Mouse (Mus musculus): ENCODE measurements around the gene Jag2.

Gene Jag2

DNA sequence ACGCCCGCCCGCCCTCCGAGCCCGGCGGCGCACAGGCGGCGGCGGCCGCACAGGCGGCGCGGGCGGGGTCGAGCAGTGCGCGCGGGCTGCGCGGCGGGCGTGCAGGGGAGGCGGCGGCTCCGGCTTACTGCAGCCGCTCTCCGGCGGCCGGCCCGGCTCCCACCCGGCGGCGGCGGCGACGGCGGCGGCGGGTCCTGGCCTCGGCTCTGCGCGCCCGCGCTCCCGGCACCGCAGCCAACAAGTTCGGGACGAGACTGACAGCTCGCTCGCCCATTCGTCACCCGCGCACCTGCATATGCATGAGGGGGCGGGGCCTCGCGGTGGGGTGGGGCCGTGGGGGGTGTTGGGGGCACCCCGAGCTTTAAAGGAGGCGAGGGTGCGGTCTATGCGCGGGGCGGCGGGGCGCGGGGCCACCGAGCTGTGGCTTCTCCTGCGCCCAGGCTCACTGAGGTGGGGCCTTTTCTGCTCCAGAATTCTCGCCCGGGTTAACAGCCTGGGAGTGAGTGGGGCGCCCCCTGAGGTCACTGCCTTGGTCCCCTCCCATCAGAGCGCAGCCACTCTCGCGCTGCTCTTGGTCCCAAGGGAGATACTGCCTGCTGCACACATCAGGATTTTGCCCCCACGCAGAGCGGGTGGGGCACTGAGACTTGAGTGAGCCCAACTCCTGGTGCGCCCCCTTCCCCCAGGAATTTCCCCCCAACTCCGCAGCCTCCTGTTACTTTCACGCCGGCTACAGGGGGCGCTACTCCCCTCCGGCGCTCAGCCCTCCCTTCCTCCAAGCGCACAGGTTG is at the start of gene Jag2:
Jag2 (minus strand) TSS at position 215 of the 791 bp plus-strand sequence.
- in situ Hi-C loops (cut with MboI, MseI), result loop anchor here in 1 of 2 experiments (10.0 kb wide), 1 partner anchor 1815 kb away; no protein-coding TSS in a partner anchor

GRCm38 (mm10) chr12:112977156-112977555 is 47.6 kb upstream of the Jag2 start:
- in situ Hi-C loops (cut with MboI, MseI), result no loop called here

GRCm38 (mm10) chr12:112976371-112977073 is 46.9 kb upstream of the Jag2 start, which contains the start of gene Btbd6:
TSS of gene Btbd6 (plus strand) at chr12:112976482.
- in situ Hi-C loops (cut with MboI, MseI), result no loop called here

DNA sequence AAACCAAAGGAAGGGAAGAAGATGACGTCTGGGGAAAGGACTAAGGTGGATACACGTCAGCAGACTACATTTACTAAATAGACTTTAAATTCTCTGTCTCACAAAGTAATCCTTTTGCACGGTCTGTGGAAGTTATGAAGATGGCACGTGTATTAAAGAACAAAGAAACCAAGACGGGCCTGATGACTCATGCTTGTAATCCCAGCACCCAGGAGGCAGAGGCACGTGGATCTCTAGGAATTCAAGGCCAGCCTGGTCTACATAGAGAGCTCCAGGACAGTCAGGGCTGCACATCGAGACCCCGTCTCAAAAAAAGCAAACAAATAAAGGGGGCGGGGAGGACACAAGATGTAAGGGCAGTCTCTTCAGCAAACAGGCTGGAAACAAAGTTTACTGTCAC is 45.2 kb upstream of the Jag2 start:
- in situ Hi-C loops (cut with MboI, MseI), result no loop called here

- in situ Hi-C loops (cut with MboI, MseI), result no loop called here
Observed at GRCm38 (mm10) chr12:112969616-112970015, 40.0 kb upstream of the Jag2 start.

- in situ Hi-C loops (cut with MboI, MseI), result no loop called here
Observed at GRCm38 (mm10) chr12:112968943-112969342, 39.4 kb upstream of the Jag2 start.

DNA sequence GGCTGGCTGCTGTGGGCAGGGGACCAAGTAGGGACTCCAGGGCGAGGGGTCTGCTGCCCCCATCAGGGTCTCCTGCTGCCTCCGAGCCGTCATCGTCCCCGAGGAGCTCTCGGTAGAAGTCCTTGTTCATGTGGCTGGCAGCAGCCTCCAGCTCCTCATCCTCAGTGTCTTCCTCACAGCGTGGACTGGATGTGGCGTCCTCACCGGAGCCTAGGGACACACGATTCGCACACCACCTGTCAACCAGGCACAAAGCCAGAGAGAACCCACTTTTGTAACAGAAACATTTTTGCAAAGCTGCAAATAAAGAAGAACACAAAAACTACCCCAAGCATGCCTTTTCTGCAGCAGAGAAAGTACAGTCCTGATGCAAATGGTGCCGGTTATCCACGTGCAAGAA is 36.2 kb upstream of the Jag2 start:
- in situ Hi-C loops (cut with MboI, MseI), result no loop called here

GRCm38 (mm10) chr12:112961872-112962271 is 32.3 kb upstream of the Jag2 start:
- in situ Hi-C loops (cut with MboI, MseI), result no loop called here

GRCm38 (mm10) chr12:112961428-112961827 is 31.9 kb upstream of the Jag2 start:
- in situ Hi-C loops (cut with MboI, MseI), result no loop called here

- in situ Hi-C loops (cut with MboI, MseI), result no loop called here
Observed at GRCm38 (mm10) chr12:112959421-112959820, 29.8 kb upstream of the Jag2 start.

- in situ Hi-C loops (cut with MboI, MseI), result no loop called here
Observed at GRCm38 (mm10) chr12:112958303-112958702, 28.7 kb upstream of the Jag2 start.

DNA sequence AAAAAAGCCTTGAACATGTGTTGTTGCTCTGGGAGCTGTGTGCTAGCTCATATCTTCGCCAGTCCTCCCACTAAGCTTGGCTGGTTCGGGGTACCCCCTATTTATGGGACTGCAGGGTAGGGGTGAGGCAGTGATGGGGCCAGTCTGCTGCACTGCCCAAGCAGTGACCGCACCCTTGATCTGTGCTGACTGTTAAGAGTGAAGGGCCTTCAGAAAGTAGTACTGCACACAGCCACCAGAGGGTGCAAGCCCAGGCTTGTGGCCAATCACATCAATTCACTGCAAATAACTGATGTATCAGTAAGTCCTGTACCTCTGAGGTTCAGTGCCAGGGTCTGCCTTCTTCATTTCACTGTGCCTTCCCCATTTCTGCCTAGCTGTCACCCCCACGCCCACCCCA is 26.2 kb upstream of the Jag2 start:
- in situ Hi-C loops (cut with MboI, MseI), result no loop called here

DNA sequence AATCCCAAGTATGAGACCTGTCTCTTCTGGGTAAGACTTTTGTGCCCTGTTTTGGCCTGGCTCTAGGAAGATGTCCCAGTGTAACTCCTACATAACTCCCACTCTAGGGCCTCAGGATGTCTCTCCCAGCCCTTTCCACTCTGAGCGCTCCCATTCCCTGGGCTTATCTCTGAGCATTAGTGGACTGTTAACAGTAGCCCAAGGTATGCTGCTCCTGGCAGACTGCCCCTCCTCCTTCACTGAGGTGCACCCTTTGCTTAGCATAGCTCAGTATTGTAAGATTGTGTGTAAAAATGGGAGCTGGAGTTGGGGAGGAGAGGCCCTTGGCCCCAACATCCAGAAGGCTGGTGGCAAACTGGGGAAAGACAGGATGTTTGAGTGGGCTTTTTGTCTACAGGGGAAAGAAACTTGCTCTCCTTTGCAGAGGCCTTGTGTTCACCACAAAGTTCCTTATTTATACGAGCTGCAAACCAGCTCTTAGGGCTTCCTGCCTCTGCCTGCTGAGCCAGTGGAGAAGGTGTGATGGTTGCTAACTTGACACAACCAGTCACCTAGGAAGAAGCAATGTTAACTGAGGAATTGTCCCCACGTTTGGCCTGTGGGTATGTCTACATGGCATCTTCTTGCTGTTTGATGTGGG is 23.5 kb upstream of the Jag2 start:
- in situ Hi-C loops (cut with MboI, MseI), result no loop called here

GRCm38 (mm10) chr12:112952433-112952832 is 22.9 kb upstream of the Jag2 start:
- in situ Hi-C loops (cut with MboI, MseI), result no loop called here

- in situ Hi-C loops (cut with MboI, MseI), result no loop called here
Observed at GRCm38 (mm10) chr12:112951150-112951842, 21.7 kb upstream of the Jag2 start.

DNA sequence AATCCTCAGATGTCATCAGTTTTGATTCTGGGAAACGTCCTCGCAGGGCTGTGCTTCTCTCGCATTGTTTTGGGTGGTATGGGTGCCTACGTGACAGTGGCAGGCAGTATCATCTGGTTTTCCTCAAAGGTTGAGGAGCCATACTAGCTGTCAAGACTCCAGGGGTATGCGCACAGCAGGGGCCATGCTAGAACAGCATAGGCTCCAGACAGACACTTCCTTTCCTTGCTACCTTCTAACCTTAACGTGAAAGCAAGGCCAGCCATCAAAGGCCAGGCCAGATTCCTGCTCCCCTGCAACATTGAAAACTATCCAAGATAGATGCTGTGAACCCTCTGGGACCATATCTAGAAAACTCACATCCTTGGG is 21.2 kb upstream of the Jag2 start:
- in situ Hi-C loops (cut with MboI, MseI), result no loop called here

DNA sequence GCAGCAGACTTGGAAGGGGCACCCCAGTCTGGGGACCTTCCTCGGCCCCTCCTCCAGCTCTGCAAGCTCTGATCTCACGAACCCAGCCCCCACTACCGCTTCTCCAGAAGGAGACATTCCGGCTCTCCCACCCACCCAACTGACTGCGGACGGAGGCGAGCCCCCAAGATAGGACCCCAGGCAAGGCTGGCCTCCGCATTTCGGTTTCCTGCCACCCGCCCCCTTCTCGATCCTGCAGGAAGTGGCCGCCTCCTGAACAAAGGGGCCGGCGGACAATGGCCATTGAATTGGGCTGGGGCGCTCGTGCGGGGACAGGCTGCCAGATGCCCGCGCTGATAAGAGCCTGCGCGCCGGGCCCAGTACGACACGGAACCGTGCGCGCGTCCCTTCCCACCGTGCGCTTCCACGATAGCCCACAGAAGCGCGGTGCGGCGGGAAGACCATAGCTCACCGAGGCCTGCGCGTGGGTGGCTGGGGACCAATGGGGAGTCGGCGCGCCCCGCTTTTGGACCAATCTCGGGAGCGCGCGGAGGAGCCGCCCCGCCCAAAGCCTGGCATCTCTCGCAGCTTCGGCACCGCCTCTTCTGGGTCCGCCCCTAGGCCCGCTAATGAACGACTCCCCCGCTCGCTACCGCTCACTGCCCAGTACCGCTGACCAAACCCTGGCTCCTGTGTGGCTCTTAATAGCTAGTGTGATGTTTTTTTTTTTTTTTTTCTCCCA is 20.6 kb upstream of the Jag2 start:
- in situ Hi-C loops (cut with MboI, MseI), result no loop called here

DNA sequence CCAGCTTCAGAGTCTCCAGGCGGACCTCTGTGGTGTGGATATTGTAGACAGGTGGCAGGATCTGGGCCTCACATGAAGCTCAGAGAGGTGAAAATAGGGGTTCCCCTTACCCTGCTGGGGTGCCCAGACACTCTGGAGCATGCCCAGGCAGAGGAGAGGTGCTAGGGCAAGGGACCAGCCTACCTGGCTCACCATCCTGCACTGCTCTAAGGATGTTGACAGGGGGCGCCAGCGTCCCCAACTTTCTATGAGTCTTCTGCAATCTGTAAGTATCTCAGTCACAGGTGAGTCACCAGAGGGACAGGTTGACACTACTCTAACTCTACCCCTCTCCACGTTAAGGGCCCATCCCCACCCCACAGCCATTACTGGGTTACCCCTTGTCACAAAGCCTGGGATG is 17.7 kb upstream of the Jag2 start:
- in situ Hi-C loops (cut with MboI, MseI), result no loop called here

DNA sequence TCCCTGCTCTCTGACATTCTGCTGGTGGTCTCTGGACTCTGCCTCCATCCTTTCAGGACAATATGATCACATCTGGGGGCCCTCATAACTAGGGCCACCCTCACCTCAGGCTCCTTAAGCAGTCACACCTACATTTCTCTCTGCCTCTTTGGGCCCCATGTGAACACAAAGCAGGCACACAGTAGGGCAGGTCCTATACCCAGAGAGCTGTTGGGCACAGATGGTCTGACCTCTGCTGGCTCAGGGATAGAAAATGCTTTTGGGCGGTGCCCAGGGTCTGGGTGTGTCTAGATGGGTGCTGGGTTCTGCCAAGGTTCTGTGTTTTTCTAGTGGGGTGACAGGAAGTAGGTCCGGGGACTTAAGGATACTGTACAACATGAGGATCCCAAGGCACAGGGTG is 14.1 kb upstream of the Jag2 start:
- in situ Hi-C loops (cut with MboI, MseI), result no loop called here

GRCm38 (mm10) chr12:112941776-112942713 is 12.5 kb upstream of the Jag2 start, which contains the start of gene Nudt14:
TSS of gene Nudt14 (minus strand) at chr12:112942124.
- in situ Hi-C loops (cut with MboI, MseI), result no loop called here
